Comparison of ENCODE assay signal across 9 mouse cellular contexts in the genomic region with DNA sequence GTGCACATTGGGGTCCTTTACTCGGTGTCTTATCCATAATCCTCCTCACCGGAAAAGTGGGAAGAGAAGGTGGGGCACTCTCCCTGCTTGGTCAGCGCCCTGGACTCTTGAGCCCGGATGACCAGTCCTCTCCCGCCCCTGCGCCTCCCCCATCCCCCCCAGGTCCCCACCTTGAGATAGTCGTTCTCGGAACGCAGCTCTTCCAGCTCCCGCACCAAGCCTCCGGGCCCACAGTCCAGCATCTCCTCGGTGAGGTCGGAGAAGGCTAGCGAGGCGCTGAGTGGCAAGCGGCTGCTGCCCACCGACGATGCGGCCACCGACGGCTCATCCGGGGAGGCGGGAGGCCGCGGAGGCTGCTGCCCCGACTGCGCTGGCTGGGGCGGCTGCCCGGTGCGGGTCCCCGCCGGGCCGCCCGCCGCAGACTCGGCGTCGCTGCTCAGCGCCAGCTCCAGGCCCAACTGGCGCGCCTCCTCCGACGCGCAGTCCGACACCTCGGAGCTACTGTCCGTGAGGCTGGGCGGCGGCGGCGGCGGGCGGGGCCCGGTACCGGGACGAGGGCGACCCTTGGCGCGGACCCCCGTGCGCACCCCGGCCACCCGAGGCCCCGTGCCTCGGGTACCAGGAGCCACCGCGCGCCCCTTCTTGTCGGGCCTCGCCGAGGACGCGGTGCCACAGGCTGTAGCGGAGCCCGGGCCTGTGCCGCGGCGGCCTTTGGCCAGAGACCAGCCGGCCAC. TPM values are rescaled to one million over a fixed set of nuclear protein-coding genes. Genes with fewer than 3 reads are reported as not detected.
DNase-seq lines count a peak whose midpoint lies in the region; ATAC-seq and TF ChIP-seq lines count a peak whose summit lies in the region.
"Had no signal": no experiment of that assay in that cellular context is flagged by ENCODE, and none has a peak within 500 bp of the region (broad histone marks: within the 10 kb centered on the region; RNA-seq: fewer than 3 reads in every experiment).

No protein-coding gene starts in this region.

- H3K27ac ChIP-seq in left cerebral cortex, adult 2 months = peak overlapping the region; percentile 61
- H3K27ac ChIP-seq in forebrain, embryonic 10.5 days = peak overlapping the region; percentile 97
- peak overlapping the region; percentile 78 for H3K27ac ChIP-seq in intestine, postnatal 0 days (ENCODE audit: low read depth, low read length)
- peak overlapping the region; percentile 99 for H3K27ac ChIP-seq in midbrain, embryonic 14.5 days (replicated peaks; ENCODE audit: low read depth, low read length)

- WGBS in forebrain, embryonic 10.5 days = under 1% methylated on average over 76 of the region's 79 CpGs
- under 1% methylated on average over 78 of the region's 79 CpGs for WGBS in intestine, postnatal 0 days
- under 1% methylated on average over 72 of the region's 79 CpGs for WGBS in midbrain, embryonic 14.5 days

- peaks cover 69% of the 10 kb centered on the region for H3K4me1 ChIP-seq in forebrain, embryonic 10.5 days
- H3K4me1 ChIP-seq in intestine, postnatal 0 days (replicated peaks; ENCODE audit: control insufficient read depth, insufficient read depth, low read length) = peaks cover 7% of the 10 kb centered on the region
- H3K4me1 ChIP-seq in midbrain, embryonic 14.5 days (ENCODE audit: control insufficient read depth, insufficient read depth, low read length) = peaks cover 56% of the 10 kb centered on the region

- peak overlapping the region; percentile 82 for H3K9ac ChIP-seq in intestine, postnatal 0 days (ENCODE audit: low read depth, low read length)
- H3K9ac ChIP-seq in midbrain, embryonic 14.5 days (replicated peaks; ENCODE audit: low read length) = peak overlapping the region; percentile 98

- ATAC-seq in intestine, postnatal 0 days = peak; percentile 28
- ATAC-seq in midbrain, embryonic 14.5 days (ENCODE audit: low FRiP score, low TSS enrichment) = peak; percentile 21

- H3K27me3 ChIP-seq in forebrain, embryonic 10.5 days (ENCODE audit: poor library complexity, severe bottlenecking) = peaks cover 27% of the 10 kb centered on the region
- peaks cover 19% of the 10 kb centered on the region for H3K27me3 ChIP-seq in intestine, postnatal 0 days (replicated peaks; ENCODE audit: control insufficient read depth, insufficient read depth, low read length)
- no peaks in the 10 kb centered on the region for H3K27me3 ChIP-seq in midbrain, embryonic 14.5 days (ENCODE audit: control insufficient read depth, insufficient read depth, low read length)

- peak overlapping the region; percentile 72 for H3K4me3 ChIP-seq in left cerebral cortex, adult 2 months
- peak overlapping the region; percentile 98 for H3K4me3 ChIP-seq in forebrain, embryonic 10.5 days
- peak overlapping the region; percentile 55 for H3K4me3 ChIP-seq in intestine, postnatal 0 days (ENCODE audit: low read depth, low read length)
- peak overlapping the region; percentile 96 for H3K4me3 ChIP-seq in midbrain, embryonic 14.5 days (replicated peaks; ENCODE audit: low read depth, low read length)

- TF ChIP-seq CTCF in left cerebral cortex, adult 2 months (IDR thresholded peaks at IDR 0.05) = no peak
- no peak for TF ChIP-seq CTCF in intestine, postnatal 0 days (IDR thresholded peaks at IDR 0.05; ENCODE audit: low read depth)

- peak overlapping the region; percentile 91 for H3K4me2 ChIP-seq in intestine, postnatal 0 days (replicated peaks; ENCODE audit: low read depth)
- H3K4me2 ChIP-seq in midbrain, embryonic 14.5 days (ENCODE audit: low read length) = peak overlapping the region; percentile 100

- no peak for DNase-seq in left cerebral cortex, adult 2 months (ENCODE audit: extremely low spot score in 1 of 2, low spot score in 2 of 2)
- no peak for DNase-seq in left cerebral cortex, adult 9 months (ENCODE audit: low spot score in 2 of 2)
- peak; percentile 57 to 68 for DNase-seq in adrenal gland, postnatal 36 days
- DNase-seq in forebrain, embryonic 10.5 days (ENCODE audit: extremely low spot score, low spot score) = peak; percentile 33
- no peak for DNase-seq in midbrain, embryonic 14.5 days
- DNase-seq in urinary bladder, postnatal 10 days (ENCODE audit: low spot score) = no peak
- DNase-seq in ovary, adult 18-20 months (ENCODE audit: low spot score) = no peak

- no peaks in the 10 kb centered on the region for H3K9me3 ChIP-seq in forebrain, embryonic 10.5 days
- H3K9me3 ChIP-seq in intestine, postnatal 0 days (ENCODE audit: control insufficient read depth) = no peaks in the 10 kb centered on the region
- H3K9me3 ChIP-seq in midbrain, embryonic 14.5 days (ENCODE audit: control insufficient read depth, low read length) = no peaks in the 10 kb centered on the region

- peaks cover 34% of the 10 kb centered on the region for H3K36me3 ChIP-seq in forebrain, embryonic 10.5 days (replicated peaks)
- 0 out of 2 replicates have a peak, but pooled peaks cover 8% of the 10 kb centered on the region for H3K36me3 ChIP-seq in intestine, postnatal 0 days (ENCODE audit: control insufficient read depth, insufficient read depth)
- H3K36me3 ChIP-seq in midbrain, embryonic 14.5 days (ENCODE audit: control insufficient read depth, insufficient read depth, low read length) = peaks cover 5% of the 10 kb centered on the region

- intact Hi-C loops in left cerebral cortex, adult 2 months (cut with DNase I) = loop anchor here (5.0 kb wide), 1 partner anchor 36 kb away; no protein-coding TSS in a partner anchor

RNA-seq across cellular contexts. Expression of a gene that starts 0.8 kb away (rescaled TPM):
- total RNA-seq in left cerebral cortex, adult 2 months (2021) = 10 to 100 TPM; 20.2 to 25.1 TPM
- 10 to 100 TPM; 36.3 to 38.7 TPM for total RNA-seq in adrenal gland, postnatal 36 days (2021)
- polyA plus RNA-seq in forebrain, embryonic 10.5 days (2016; fragmentation: Nextera tagmentation; extraction: Ambion mirVana) = 3.5 and 4.0 TPM in 2 replicates
- 0.90 TPM in 2 replicates for polyA plus RNA-seq in intestine, postnatal 0 days (2015; fragmentation: Nextera tagmentation; extraction: Ambion mirVana)
- polyA plus RNA-seq in midbrain, embryonic 14.5 days (2014; fragmentation: Nextera tagmentation; extraction: Ambion mirVana) = 12.0 and 13.1 TPM in 2 replicates

RNA-seq across cellular contexts. Expression of a gene that starts 8.6 kb away (rescaled TPM):
- total RNA-seq in left cerebral cortex, adult 2 months (2021) = not detected
- not detected for total RNA-seq in adrenal gland, postnatal 36 days (2021)
- polyA plus RNA-seq in forebrain, embryonic 10.5 days (2016; fragmentation: Nextera tagmentation; extraction: Ambion mirVana) = not detected in 2 replicates
- polyA plus RNA-seq in intestine, postnatal 0 days (2015; fragmentation: Nextera tagmentation; extraction: Ambion mirVana) = not detected in 2 replicates
- not detected in 2 replicates for polyA plus RNA-seq in midbrain, embryonic 14.5 days (2014; fragmentation: Nextera tagmentation; extraction: Ambion mirVana)
- total RNA-seq: adrenal gland, adult 18-20 months had no signal

RNA-seq across cellular contexts. Expression of a gene that starts 56.8 kb away (rescaled TPM):
- total RNA-seq in left cerebral cortex, adult 2 months (2021) = 10 to 100 TPM; 12.7 to 12.9 TPM
- 10 to 100 TPM; 22.5 to 25.4 TPM for total RNA-seq in adrenal gland, postnatal 36 days (2021)
- 29.4 and 30.4 TPM in 2 replicates for polyA plus RNA-seq in forebrain, embryonic 10.5 days (2016; fragmentation: Nextera tagmentation; extraction: Ambion mirVana)
- polyA plus RNA-seq in intestine, postnatal 0 days (2015; fragmentation: Nextera tagmentation; extraction: Ambion mirVana) = 29.4 and 33.7 TPM in 2 replicates
- polyA plus RNA-seq in midbrain, embryonic 14.5 days (2014; fragmentation: Nextera tagmentation; extraction: Ambion mirVana) = 9.2 and 12.1 TPM in 2 replicates

Comparison
In these comparisons a context has a peak if more than half of its experiments do, and no peak if none do; other contexts are left out.
1. DNase-seq: peak in adrenal gland, postnatal 36 days (2 of 2) and forebrain, embryonic 10.5 days (single experiment); none in left cerebral cortex, adult 2 months (0 of 2), left cerebral cortex, adult 9 months (0 of 2), midbrain, embryonic 14.5 days (single experiment), urinary bladder, postnatal 10 days (single experiment) and ovary, adult 18-20 months (single experiment).
2. Peak in every context shown above with its lines, with median percentiles within 50 percentile points of each other: H3K27ac ChIP-seq and H3K4me3 ChIP-seq.